In genomic region chr2:166786353-166787004, GRCm38 (mm10) we compare ENCODE assay signal across 8 mouse cellular contexts. TPM values are rescaled to one million over a fixed set of nuclear protein-coding genes. Genes with fewer than 3 reads are reported as not detected.
DNase-seq lines count a peak whose midpoint lies in the region; ATAC-seq and TF ChIP-seq lines count a peak whose summit lies in the region.

No protein-coding gene starts in this region.

- H3K27ac ChIP-seq in embryonic fibroblast, embryonic 13.5 days (ENCODE audit: insufficient read depth, low read length): no peak overlapping the region
- H3K27ac ChIP-seq in heart, embryonic 10.5 days: peak overlapping the region; percentile 87
- no peak overlapping the region for H3K27ac ChIP-seq in kidney, embryonic 14.5 days (ENCODE audit: low read depth, low read length)
- H3K27ac ChIP-seq in limb, embryonic 14.5 days (replicated peaks; ENCODE audit: low read depth, low read length): no peak overlapping the region
- peak overlapping the region; percentile 45 for H3K27ac ChIP-seq in midbrain, embryonic 16.5 days (ENCODE audit: low read length)

- peak; percentile 95 for ATAC-seq in kidney, embryonic 14.5 days (ENCODE audit: low FRiP score, low TSS enrichment)
- ATAC-seq in limb, embryonic 14.5 days (ENCODE audit: low FRiP score, low read depth): peak; percentile 92
- ATAC-seq in midbrain, embryonic 16.5 days: peak; percentile 96

- TF ChIP-seq CTCF in C2C12 (IDR thresholded peaks at IDR 0.05; ENCODE audit: control insufficient read depth, insufficient read depth, insufficient read length): no peak
- no peak for TF ChIP-seq CTCF in embryonic fibroblast, embryonic 13.5 days (IDR thresholded peaks at IDR 0.05; ENCODE audit: borderline replicate concordance, insufficient read depth, low read length)

- H3K4me2 ChIP-seq in kidney, embryonic 14.5 days (replicated peaks; ENCODE audit: low read depth, low read length): peak overlapping the region; percentile 78
- peak overlapping the region; percentile 85 for H3K4me2 ChIP-seq in limb, embryonic 14.5 days (replicated peaks; ENCODE audit: low read depth, low read length, severe bottlenecking)
- H3K4me2 ChIP-seq in midbrain, embryonic 16.5 days (ENCODE audit: low read length): peak overlapping the region; percentile 75

- H3K79me3 ChIP-seq in C2C12 (ENCODE audit: low read depth): no peaks in the 10 kb centered on the region

- WGBS in heart, embryonic 10.5 days: under 1% methylated on average over 35 of the region's 35 CpGs
- 1% methylated on average over 35 of the region's 35 CpGs for WGBS in kidney, embryonic 14.5 days
- 3% methylated on average over 35 of the region's 35 CpGs for WGBS in limb, embryonic 14.5 days
- WGBS in midbrain, embryonic 16.5 days: under 1% methylated on average over 35 of the region's 35 CpGs

- no peaks in the 10 kb centered on the region for H3K79me2 ChIP-seq in C2C12 (ENCODE audit: control insufficient read depth, insufficient read depth)

- H3K36me3 ChIP-seq in C2C12 (ENCODE audit: control insufficient read depth, insufficient read depth): no peaks in the 10 kb centered on the region
- no peaks in the 10 kb centered on the region for H3K36me3 ChIP-seq in heart, embryonic 10.5 days
- no peaks in the 10 kb centered on the region for H3K36me3 ChIP-seq in kidney, embryonic 14.5 days (ENCODE audit: control insufficient read depth, insufficient read depth, low read length)
- no peaks in the 10 kb centered on the region for H3K36me3 ChIP-seq in limb, embryonic 14.5 days (ENCODE audit: control insufficient read depth, insufficient read depth, low read length)
- H3K36me3 ChIP-seq in midbrain, embryonic 16.5 days (ENCODE audit: control insufficient read depth, insufficient read depth, low read length): no peaks in the 10 kb centered on the region

- H3K9me3 ChIP-seq in heart, embryonic 10.5 days: no peaks in the 10 kb centered on the region
- no peaks in the 10 kb centered on the region for H3K9me3 ChIP-seq in kidney, embryonic 14.5 days (ENCODE audit: control insufficient read depth, low read length)
- no peaks in the 10 kb centered on the region for H3K9me3 ChIP-seq in limb, embryonic 14.5 days (ENCODE audit: control insufficient read depth, low read length)
- H3K9me3 ChIP-seq in midbrain, embryonic 16.5 days (replicated peaks; ENCODE audit: control insufficient read depth, low read length, poor library complexity, severe bottlenecking): no peaks in the 10 kb centered on the region

- peak; percentile 74 for TF ChIP-seq POLR2A in embryonic fibroblast, embryonic 13.5 days (IDR thresholded peaks at IDR 0.05; ENCODE audit: low read depth, low read length)
- TF ChIP-seq POLR2A in limb, embryonic 14.5 days (IDR thresholded peaks at IDR 0.05; ENCODE audit: borderline replicate concordance, extremely low read depth, insufficient read depth, insufficient read length): 0 out of 2 replicates have a peak, but pooled peaks have one; percentile 43

- H3ac ChIP-seq in C2C12 (ENCODE audit: control insufficient read depth, insufficient read length, low read depth): peak overlapping the region; percentile 74

- peak overlapping the region; percentile 67 for H3K9ac ChIP-seq in kidney, embryonic 14.5 days (ENCODE audit: low read depth, low read length)
- peak overlapping the region; percentile 69 for H3K9ac ChIP-seq in limb, embryonic 14.5 days (ENCODE audit: low read depth, low read length, severe bottlenecking)
- H3K9ac ChIP-seq in midbrain, embryonic 16.5 days (ENCODE audit: low read depth, low read length): peak overlapping the region; percentile 83

- H3K27me3 ChIP-seq in C2C12 (ENCODE audit: control insufficient read depth, insufficient read depth, insufficient read length): no peaks in the 10 kb centered on the region
- H3K27me3 ChIP-seq in heart, embryonic 10.5 days (ENCODE audit: insufficient read depth, poor library complexity, severe bottlenecking): peaks cover 7% of the 10 kb centered on the region; the same call in 1 of the 2 replicates
- no peaks in the 10 kb centered on the region for H3K27me3 ChIP-seq in kidney, embryonic 14.5 days (ENCODE audit: control insufficient read depth, insufficient read depth, low read length)
- no peaks in the 10 kb centered on the region; the same call in 1 of the 2 replicates for H3K27me3 ChIP-seq in limb, embryonic 14.5 days (ENCODE audit: control insufficient read depth, insufficient read depth, low read length)
- H3K27me3 ChIP-seq in midbrain, embryonic 16.5 days (ENCODE audit: control insufficient read depth, insufficient read depth, low read depth, low read length): no peaks in the 10 kb centered on the region

- H3K4me1 ChIP-seq in embryonic fibroblast, embryonic 13.5 days (ENCODE audit: control insufficient read depth, insufficient read depth, low read length): peaks cover 3% of the 10 kb centered on the region; the same call in 1 of the 2 replicates
- peaks cover 23% of the 10 kb centered on the region for H3K4me1 ChIP-seq in heart, embryonic 10.5 days
- H3K4me1 ChIP-seq in kidney, embryonic 14.5 days (ENCODE audit: control insufficient read depth, insufficient read depth, low read length): 0 out of 2 replicates have a peak, but pooled peaks cover 6% of the 10 kb centered on the region
- peaks cover 5% of the 10 kb centered on the region; the same call in 1 of the 2 replicates for H3K4me1 ChIP-seq in limb, embryonic 14.5 days (ENCODE audit: control insufficient read depth, insufficient read depth, low read length)
- H3K4me1 ChIP-seq in midbrain, embryonic 16.5 days (ENCODE audit: control insufficient read depth, insufficient read depth, low read length): peaks cover 13% of the 10 kb centered on the region

- peak overlapping the region; percentile 64 for H3K4me3 ChIP-seq in C2C12 (ENCODE audit: insufficient read depth, poor library complexity, severe bottlenecking)
- peak overlapping the region; percentile 79 for H3K4me3 ChIP-seq in embryonic fibroblast, embryonic 13.5 days (ENCODE audit: insufficient read depth, low read length)
- H3K4me3 ChIP-seq in heart, embryonic 10.5 days: peak overlapping the region; percentile 86
- H3K4me3 ChIP-seq in kidney, embryonic 14.5 days (ENCODE audit: low read length): peak overlapping the region; percentile 62
- peak overlapping the region; percentile 63 for H3K4me3 ChIP-seq in limb, embryonic 14.5 days (replicated peaks; ENCODE audit: low read length)
- H3K4me3 ChIP-seq in midbrain, embryonic 16.5 days (ENCODE audit: low read depth, low read length): peak overlapping the region; percentile 71

- peak; percentile 98 for DNase-seq in brain, adult 2 months (ENCODE audit: low read depth, low spot score)
- DNase-seq in heart, embryonic 10.5 days (ENCODE audit: low spot score): peak; percentile 96
- DNase-seq in limb, embryonic 14.5 days (ENCODE audit: low spot score): peak; percentile 91
- peak; percentile 74 to 93 for DNase-seq in spleen, postnatal 10 days (ENCODE audit: low spot score in 2 of 2)

TF ChIP-seq in C2C12, 6 proteins besides CTCF, POLR2A, EP300 and RAD21:
- TF ChIP-seq CEBPB (IDR thresholded peaks at IDR 0.05; ENCODE audit: low read depth) (no peak), MAX (IDR thresholded peaks at IDR 0.05) (peak; percentile 52)
TF ChIP-seq in C2C12: peak in this region for 1.

RNA-seq across cellular contexts. Expression of gene Trp53rkb, which starts 5.9 kb away (rescaled TPM):
- polyA plus RNA-seq in C2C12 (2012; fragmentation: generic; extraction: Trizol): 5.3 TPM
- 1.3 and 1.7 TPM in 2 replicates for polyA plus RNA-seq in embryonic fibroblast, embryonic 13.5 days (2011; ENCODE audit: insufficient read length, low read depth, missing spikeins)
- polyA plus RNA-seq in heart, embryonic 10.5 days (2016; fragmentation: Nextera tagmentation; extraction: Ambion mirVana): 8.0 and 13.3 TPM in 2 replicates
- 9.1 and 10.1 TPM in 2 replicates for polyA plus RNA-seq in kidney, embryonic 14.5 days (2014; fragmentation: Nextera tagmentation; extraction: Ambion mirVana)
- polyA plus RNA-seq in limb, embryonic 14.5 days (2012; rRNA removed): 7.7 and 10.3 TPM in 2 replicates
- 8.0 and 10.8 TPM in 2 replicates for polyA plus RNA-seq in limb, embryonic 14.5 days (2014; fragmentation: Nextera tagmentation; extraction: Ambion mirVana)
- 8.8 and 9.0 TPM in 2 replicates for polyA plus RNA-seq in midbrain, embryonic 16.5 days (2015; fragmentation: Nextera tagmentation; extraction: Ambion mirVana)

RNA-seq across cellular contexts. Expression of gene Arfgef2, which starts 18.9 kb away (rescaled TPM):
- 8.2 TPM for polyA plus RNA-seq in C2C12 (2012; fragmentation: generic; extraction: Trizol)
- 24.9 and 32.3 TPM in 2 replicates for polyA plus RNA-seq in embryonic fibroblast, embryonic 13.5 days (2011; ENCODE audit: insufficient read length, low read depth, missing spikeins)
- 6.3 and 8.2 TPM in 2 replicates for polyA plus RNA-seq in heart, embryonic 10.5 days (2016; fragmentation: Nextera tagmentation; extraction: Ambion mirVana)
- polyA plus RNA-seq in kidney, embryonic 14.5 days (2014; fragmentation: Nextera tagmentation; extraction: Ambion mirVana): 2.8 and 5.6 TPM in 2 replicates
- polyA plus RNA-seq in limb, embryonic 14.5 days (2012; rRNA removed): 10.5 and 11.3 TPM in 2 replicates
- 6.1 and 6.9 TPM in 2 replicates for polyA plus RNA-seq in limb, embryonic 14.5 days (2014; fragmentation: Nextera tagmentation; extraction: Ambion mirVana)
- polyA plus RNA-seq in midbrain, embryonic 16.5 days (2015; fragmentation: Nextera tagmentation; extraction: Ambion mirVana): 5.7 and 5.8 TPM in 2 replicates

Comparison
In these comparisons a context has a peak if more than half of its experiments do, and no peak if none do; other contexts are left out.
1. H3K27ac ChIP-seq: peak in heart, embryonic 10.5 days (single experiment) and midbrain, embryonic 16.5 days (single experiment); none in embryonic fibroblast, embryonic 13.5 days (single experiment), kidney, embryonic 14.5 days (single experiment) and limb, embryonic 14.5 days (single experiment).
2. Peak in every context shown above with its lines, with median percentiles within 50 percentile points of each other: H3K4me3 ChIP-seq, DNase-seq, ATAC-seq, H3K4me2 ChIP-seq and H3K9ac ChIP-seq.